Mouse (Mus musculus) stomach, embryonic 14.5 days (tissue): Measurements from ENCODE around the gene Mrpl16. TPM values are rescaled to one million over a fixed set of nuclear protein-coding genes. Genes with fewer than 3 reads are reported as not detected.

ENCODE experiments used
- ATAC-seq: fragments of 200-750 bp; cut with Nextera tagmentation; 2 replicates; pipeline ENCODE4 v1.8.0; 2017; ENCODE audit warnings: low read depth, moderate TSS enrichment; ENCODE audit not compliant: insufficient number of reproducible peaks, insufficient read depth, low FRiP score
- H3K27ac ChIP-seq: fragments of 300-500 bp; sonication (generic); 2 replicates; pipeline ENCODE4 v1.5.1; 2014; ENCODE audit warnings: mild to moderate bottlenecking, low read length, moderate library complexity, mixed read lengths
- H3K27me3 ChIP-seq: fragments of 300-500 bp; sonication (generic); 2 replicates; pipeline ENCODE4 v1.6.1; 2014; ENCODE audit warnings: low read length, control low read depth, mixed read lengths; ENCODE audit not compliant: control insufficient read depth, insufficient read depth
- H3K36me3 ChIP-seq: fragments of 300-500 bp; sonication (generic); 2 replicates; pipeline ENCODE4 v1.6.1; 2014; ENCODE audit warnings: mild to moderate bottlenecking, control low read depth, low read length, moderate library complexity, mixed read lengths; ENCODE audit not compliant: control insufficient read depth, insufficient read depth
- H3K4me1 ChIP-seq: fragments of 300-500 bp; sonication (generic); 2 replicates; pipeline ENCODE4 v1.6.1; 2014; ENCODE audit warnings: low read length, control low read depth, mixed read lengths; ENCODE audit not compliant: control insufficient read depth, insufficient read depth
- H3K4me2 ChIP-seq: fragments of 300-500 bp; sonication (generic); replicated peaks from 2 replicates; pipeline ENCODE4 v1.6.1; 2014; ENCODE audit warnings: low read depth, low read length, control low read depth
- H3K4me3 ChIP-seq: fragments of 300-500 bp; sonication (generic); 2 replicates; pipeline ENCODE4 v1.5.1; 2014; ENCODE audit warnings: low read depth, low read length, control low read depth
- H3K9ac ChIP-seq: fragments of 300-500 bp; sonication (generic); replicated peaks from 2 replicates; pipeline ENCODE4 v1.6.1; 2014; ENCODE audit warnings: low read depth, mild to moderate bottlenecking, control low read depth, low read length, moderate library complexity, mixed read lengths
- H3K9me3 ChIP-seq: fragments of 300-500 bp; sonication (generic); 2 replicates; pipeline ENCODE4 v1.6.1; 2016; ENCODE audit warnings: low read depth, low read length, control low read depth; ENCODE audit not compliant: control insufficient read depth
- WGBS: fragments of 180-500 bp; shearing (Covaris S2); extraction: QIAGEN DNeasy Blood & Tissue Kit; methylation state at CpG from one replicate; pipeline ENCODE4 v1.1.7; 2014; 5-methylcytosine and 5-hydroxymethylcytosine counted together
- polyA plus RNA-seq: library from polyadenylated mRNA; unstranded; fragments of >200 nt; fragmentation: Nextera tagmentation; extraction: Ambion mirVana; gene quantifications from 2 replicates; pipeline ENCODE4 v1.2.1, GENCODE M21; 2014

Gene Mrpl16
- 51.1 and 59.7 TPM in 2 replicates for polyA plus RNA-seq

DNA sequence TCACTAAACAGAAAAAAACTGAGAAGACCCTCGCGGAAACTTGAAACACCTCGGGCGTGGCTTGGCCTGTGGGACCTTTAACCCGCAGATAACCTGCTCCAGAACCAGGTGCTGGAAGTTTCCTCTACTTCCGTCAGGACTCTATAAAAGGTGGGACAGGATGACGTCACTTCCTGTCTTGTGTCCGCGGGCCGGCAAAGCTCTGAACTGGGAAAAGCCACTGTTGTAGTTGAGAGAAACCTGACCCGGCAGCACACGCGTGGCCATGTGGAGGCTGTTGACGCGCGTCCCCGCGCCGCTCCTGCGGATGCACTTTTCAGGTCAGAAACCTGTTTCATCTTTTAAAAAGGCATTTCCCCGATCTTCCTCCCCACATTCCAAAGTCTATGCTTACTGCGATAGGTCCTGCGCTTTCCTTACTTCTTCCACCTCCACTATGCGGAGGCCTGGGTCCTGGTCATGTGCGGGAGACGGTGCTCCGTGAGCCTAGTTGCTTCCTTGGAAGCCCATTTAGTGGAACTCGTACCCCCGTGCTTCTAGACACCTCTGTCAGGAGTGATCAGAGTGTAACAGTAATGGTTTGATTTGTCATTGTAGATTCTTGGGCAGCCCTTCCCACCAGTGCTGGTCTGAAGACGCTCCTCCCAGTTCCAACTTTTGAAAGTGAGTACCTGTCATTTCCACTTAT, at the start of gene Mrpl16:
TSS of gene Mrpl16 (plus strand) at position 187 of the 688 bp plus-strand sequence.
- Histone ChIP-seq H3K4me1 (0 out of 2 replicates have a peak, but pooled peaks cover 6% of the 10 kb centered on the region), H3K9me3 (no peaks in the 10 kb centered on the region), H3K9ac (peak within 1 kb of the TSS; percentile 52), H3K36me3 (peaks cover 7% of the 10 kb centered on the region; the same call in 1 of the 2 replicates), H3K27ac (peak within 1 kb of the TSS; percentile 44), H3K27me3 (no peaks in the 10 kb centered on the region), H3K4me2 (peak within 1 kb of the TSS; percentile 74), H3K4me3 (peak within 1 kb of the TSS; percentile 69)
- WGBS = under 1% methylated on average over 30 of the region's 30 CpGs
- ATAC-seq = peak; percentile 89

DNA sequence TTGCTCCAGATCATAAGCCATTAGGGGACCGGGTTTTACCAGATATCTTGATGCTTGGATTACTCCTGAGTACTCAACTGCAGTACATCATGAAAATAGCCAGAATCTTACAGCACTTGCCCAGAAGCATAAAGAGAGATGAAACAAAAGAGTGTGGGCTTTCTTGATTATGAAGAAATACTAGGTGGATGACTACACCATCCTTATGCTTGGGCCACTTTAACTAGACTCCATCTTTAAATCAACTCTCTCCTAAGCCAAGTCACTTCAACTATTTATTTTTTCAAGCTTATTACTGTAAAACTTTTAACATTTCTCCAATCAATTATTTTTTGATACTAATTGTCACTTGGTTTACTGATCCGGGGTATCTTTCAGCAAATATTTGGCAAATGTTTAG, 46.3 kb upstream of the Mrpl16 start:
- Histone ChIP-seq H3K4me1 (0 out of 2 replicates have a peak, but pooled peaks cover 4% of the 10 kb centered on the region), H3K27me3 (no peaks in the 10 kb centered on the region), H3K4me2 (no peak overlapping the region), H3K27ac (no peak overlapping the region), H3K4me3 (no peak overlapping the region), H3K9ac (no peak overlapping the region), H3K9me3 (no peaks in the 10 kb centered on the region), H3K36me3 (no peaks in the 10 kb centered on the region)
- ATAC-seq = peak; percentile 56; the same call in 1 of the 2 replicates
- WGBS = 45% methylated on average over 2 of the region's 2 CpGs

DNA sequence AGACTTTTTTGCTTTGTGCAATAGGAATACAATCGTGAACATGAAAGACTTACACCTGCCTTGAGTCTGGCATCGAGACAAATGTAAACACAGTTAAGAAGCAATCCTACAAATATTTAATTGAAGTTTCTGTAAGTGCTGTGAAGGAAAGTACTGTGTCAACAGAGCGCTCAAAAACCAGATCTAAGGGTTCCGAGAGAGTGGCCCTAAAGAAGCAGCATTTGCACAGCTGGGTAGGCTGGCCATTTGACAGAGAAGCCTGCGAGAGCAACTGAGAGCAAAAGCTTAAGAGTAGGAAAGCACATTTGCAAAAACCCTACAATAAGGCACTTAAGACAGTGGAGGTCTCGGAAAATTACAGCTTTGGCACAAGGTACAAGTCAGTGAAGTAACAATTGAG, 45.9 kb upstream of the Mrpl16 start:
- Histone ChIP-seq H3K9ac (no peak overlapping the region), H3K27me3 (no peaks in the 10 kb centered on the region), H3K27ac (no peak overlapping the region), H3K36me3 (no peaks in the 10 kb centered on the region), H3K4me1 (0 out of 2 replicates have a peak, but pooled peaks cover 4% of the 10 kb centered on the region), H3K4me2 (no peak overlapping the region), H3K4me3 (no peak overlapping the region), H3K9me3 (no peaks in the 10 kb centered on the region)
- WGBS = 24% methylated on average over 6 of the region's 6 CpGs
- ATAC-seq = peak; percentile 82

DNA sequence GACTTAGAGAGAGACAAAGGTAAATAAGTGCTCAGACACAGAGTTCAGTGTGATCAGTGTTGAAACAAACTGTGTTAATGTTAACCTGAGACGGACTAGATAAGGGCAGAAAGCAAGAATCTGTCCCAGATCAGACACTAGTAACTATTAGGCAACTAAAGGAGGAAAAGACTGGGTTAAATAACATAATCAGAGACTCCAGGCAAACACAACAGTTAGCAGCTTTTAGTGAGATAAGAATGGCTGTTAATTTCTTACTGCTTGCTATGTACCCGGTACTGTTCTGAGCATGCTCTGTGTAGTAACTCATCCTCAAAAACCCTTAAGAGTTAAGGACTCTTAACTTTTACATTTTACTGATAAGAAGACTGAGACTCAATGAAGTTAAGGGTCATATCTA, 44.3 kb upstream of the Mrpl16 start:
- H3K4me1 ChIP-seq = 0 out of 2 replicates have a peak, but pooled peaks cover 4% of the 10 kb centered on the region
- 65% methylated on average over 2 of the region's 2 CpGs for WGBS
- H3K4me2 ChIP-seq = no peak overlapping the region
- no peak overlapping the region for H3K27ac ChIP-seq
- H3K36me3 ChIP-seq = no peaks in the 10 kb centered on the region
- H3K4me3 ChIP-seq = no peak overlapping the region
- no peak overlapping the region for H3K9ac ChIP-seq
- no peak for ATAC-seq
- no peaks in the 10 kb centered on the region for H3K9me3 ChIP-seq
- H3K27me3 ChIP-seq = no peaks in the 10 kb centered on the region

DNA sequence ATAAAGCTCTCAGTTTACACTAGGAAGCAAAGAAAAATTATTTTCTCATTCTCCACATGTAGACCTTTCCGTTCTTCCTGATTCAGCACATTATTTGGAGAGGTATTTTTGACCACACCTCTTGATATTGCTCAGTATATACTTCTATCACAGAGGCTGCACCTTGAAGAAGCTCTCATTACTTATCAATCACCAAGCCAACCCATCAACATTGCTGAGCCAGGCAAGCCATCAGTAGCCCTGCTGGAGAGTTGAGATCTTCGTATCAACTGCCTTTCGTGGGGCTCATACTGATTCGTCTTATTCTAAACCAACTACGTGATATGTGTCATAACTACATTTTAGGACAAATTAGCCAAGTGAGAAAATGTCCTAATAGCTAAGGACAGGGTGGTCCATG, 42.9 kb upstream of the Mrpl16 start:
- Histone ChIP-seq H3K4me1 (0 out of 2 replicates have a peak, but pooled peaks cover 4% of the 10 kb centered on the region), H3K9ac (no peak overlapping the region), H3K4me2 (no peak overlapping the region), H3K27me3 (no peaks in the 10 kb centered on the region), H3K4me3 (no peak overlapping the region), H3K27ac (no peak overlapping the region), H3K36me3 (no peaks in the 10 kb centered on the region), H3K9me3 (no peaks in the 10 kb centered on the region)
- no peak for ATAC-seq
- 91% methylated on average over 5 of the region's 5 CpGs for WGBS

DNA sequence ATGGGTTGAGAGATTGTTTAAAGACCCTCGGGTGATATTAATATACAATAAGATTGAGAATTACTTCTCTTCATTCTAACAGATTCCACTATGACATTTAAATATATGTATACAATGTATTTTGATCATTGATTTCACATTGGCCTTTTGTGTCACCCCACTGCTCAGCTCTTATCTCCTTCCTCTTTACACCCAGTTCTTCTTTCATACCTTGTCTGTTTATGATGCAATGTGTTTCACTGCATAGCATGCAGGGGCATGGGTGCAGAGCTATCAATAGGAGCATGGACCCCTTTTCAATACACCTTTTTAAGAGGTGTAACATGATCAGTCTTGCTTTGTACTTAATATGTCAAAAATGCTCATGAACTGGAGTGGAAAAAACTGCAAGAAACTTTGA, 39.9 kb upstream of the Mrpl16 start:
- no peak overlapping the region for H3K27ac ChIP-seq
- no peak overlapping the region for H3K9ac ChIP-seq
- H3K4me3 ChIP-seq = no peak overlapping the region
- H3K4me1 ChIP-seq = no peaks in the 10 kb centered on the region
- ATAC-seq = no peak
- WGBS = 77% methylated on average over 1 of the region's 1 CpGs
- no peaks in the 10 kb centered on the region for H3K27me3 ChIP-seq
- H3K4me2 ChIP-seq = no peak overlapping the region
- H3K9me3 ChIP-seq = no peaks in the 10 kb centered on the region
- H3K36me3 ChIP-seq = no peaks in the 10 kb centered on the region

DNA sequence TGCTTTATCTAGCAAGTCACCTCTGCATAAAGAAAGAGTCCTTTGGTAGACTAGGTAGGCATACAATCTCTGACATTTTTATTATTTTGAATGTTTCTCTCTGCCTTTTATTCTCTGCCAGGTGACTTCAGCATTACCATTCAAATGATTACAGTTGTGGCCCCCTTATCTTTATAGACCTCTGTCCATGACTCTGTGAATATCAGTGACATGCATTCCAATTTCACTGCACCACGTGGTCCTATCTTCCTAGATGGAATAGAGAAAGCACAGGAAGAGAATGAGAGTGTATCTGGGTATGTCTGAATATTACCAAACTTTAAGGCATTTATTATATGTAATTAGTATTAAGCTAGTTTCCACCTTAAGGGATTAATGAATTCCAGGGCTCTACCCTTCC, 33.7 kb upstream of the Mrpl16 start:
- WGBS = 38% methylated on average over 1 of the region's 1 CpGs
- Histone ChIP-seq H3K27me3 (no peaks in the 10 kb centered on the region), H3K4me3 (no peak overlapping the region), H3K36me3 (no peaks in the 10 kb centered on the region), H3K4me1 (no peaks in the 10 kb centered on the region), H3K9me3 (no peaks in the 10 kb centered on the region), H3K27ac (no peak overlapping the region), H3K9ac (no peak overlapping the region), H3K4me2 (no peak overlapping the region)
- ATAC-seq = no peak

DNA sequence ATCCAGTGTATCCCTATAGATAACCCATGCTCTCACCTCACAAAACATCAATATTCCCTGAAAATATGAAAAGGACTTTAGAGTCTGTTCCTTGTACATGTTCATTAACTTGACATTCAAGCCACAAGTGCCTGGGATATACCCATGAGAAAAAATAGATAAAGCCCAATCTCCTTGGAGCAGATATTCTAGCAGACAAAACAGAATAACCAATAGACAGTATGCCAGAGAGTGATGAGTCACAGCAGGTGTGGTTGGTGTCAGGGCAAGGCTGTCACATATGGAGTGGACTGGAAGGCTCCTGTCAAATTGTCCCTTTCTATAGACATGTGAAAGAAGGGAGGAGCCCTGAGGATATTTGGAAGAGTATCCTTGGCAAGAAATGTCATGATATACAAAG, 24.5 kb upstream of the Mrpl16 start:
- Histone ChIP-seq H3K9ac (no peak overlapping the region), H3K4me3 (no peak overlapping the region), H3K27ac (no peak overlapping the region), H3K4me1 (no peaks in the 10 kb centered on the region), H3K9me3 (no peaks in the 10 kb centered on the region), H3K36me3 (no peaks in the 10 kb centered on the region), H3K4me2 (no peak overlapping the region), H3K27me3 (no peaks in the 10 kb centered on the region)
- ATAC-seq = no peak

DNA sequence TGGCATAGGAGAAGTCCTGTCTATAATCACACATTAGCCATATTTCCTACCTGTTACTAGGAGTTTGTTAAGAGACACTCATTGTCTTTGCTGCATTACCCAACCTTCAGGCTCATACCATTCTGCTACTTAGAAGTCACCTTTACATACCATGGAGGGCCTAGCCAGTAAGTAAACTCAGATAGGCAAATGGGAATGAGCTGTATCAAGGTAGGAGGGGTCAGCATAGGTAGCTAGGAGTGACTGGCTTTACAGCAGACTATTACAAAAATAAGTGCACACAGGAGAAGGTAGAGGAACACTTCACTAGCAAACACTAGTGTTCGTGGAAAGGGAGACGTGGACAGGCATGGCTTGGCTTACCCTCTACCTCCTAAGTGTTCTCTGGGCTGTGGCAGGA, 22.9 kb upstream of the Mrpl16 start, which contains the start of gene Gif:
TSS of gene Gif (plus strand) at position 257 of the 400 bp plus-strand sequence.
- no peaks in the 10 kb centered on the region for H3K27me3 ChIP-seq
- H3K9me3 ChIP-seq = no peaks in the 10 kb centered on the region
- 80% methylated on average over 2 of the region's 2 CpGs for WGBS
- no peak for ATAC-seq
- H3K4me1 ChIP-seq = no peaks in the 10 kb centered on the region
- H3K36me3 ChIP-seq = no peaks in the 10 kb centered on the region
- H3K4me2 ChIP-seq = no peak within 1 kb of the TSS
- no peak within 1 kb of the TSS for H3K27ac ChIP-seq
- H3K4me3 ChIP-seq = no peak within 1 kb of the TSS
- no peak within 1 kb of the TSS for H3K9ac ChIP-seq
